Mouse (Mus musculus) left cerebral cortex, adult 6 months (tissue): Measurements from ENCODE around the gene Afm. TPM values are rescaled to one million over a fixed set of nuclear protein-coding genes. Genes with fewer than 3 reads are reported as not detected.

ENCODE experiments used
- long read RNA-seq, 2 experiments: library from polyadenylated mRNA; unstranded; transcript quantifications; one replicate each; pipeline ENCODE4 v2.0.0; 2019 to 2020
- polyA plus RNA-seq: library from polyadenylated mRNA; unstranded; fragments of <200 nt; fragmentation: Nextera tagmentation; gene quantifications from 2 replicates; pipeline ENCODE4 v1.2.3, GENCODE M21; 2021

Gene Afm
- polyA plus RNA-seq, result not detected in 2 replicates
- long read RNA-seq, experiment 1, result 0 reads
- long read RNA-seq, experiment 2, result 0 reads

DNA sequence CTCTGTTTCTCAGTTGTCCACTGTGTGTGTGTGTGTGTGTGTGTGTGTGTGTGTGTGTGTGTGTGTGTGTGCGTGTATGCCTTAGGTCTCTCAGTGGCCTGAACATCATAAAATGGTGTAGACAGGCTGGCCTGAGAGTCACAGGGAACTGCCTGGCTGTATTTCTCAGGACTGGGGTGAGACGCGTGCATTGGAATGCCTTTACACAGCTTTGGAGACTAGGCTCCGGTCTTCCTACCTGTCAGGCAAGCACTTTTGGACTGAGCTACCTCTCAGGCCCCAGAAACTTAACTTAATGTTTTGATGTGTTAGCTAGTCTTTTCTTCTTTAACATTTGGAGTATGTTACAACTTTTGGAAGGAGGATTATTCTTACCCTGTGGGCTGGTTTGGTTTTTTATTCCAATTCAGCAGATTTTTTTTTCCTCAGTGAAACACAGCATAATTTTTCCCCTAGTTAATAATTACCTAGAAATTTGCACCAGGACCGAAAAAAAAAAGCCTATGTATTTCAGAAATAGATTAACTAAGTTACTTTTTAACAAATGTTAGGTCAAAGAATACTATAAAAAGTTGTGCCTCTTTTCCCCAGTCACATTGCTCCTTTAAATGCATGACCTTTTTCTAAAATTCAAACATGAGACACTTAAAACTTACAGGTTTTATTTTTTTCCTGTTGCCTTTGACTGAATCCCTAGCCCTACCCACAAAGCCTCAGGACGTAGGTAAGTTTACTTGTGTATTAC lies at the start of gene Afm:
Afm (plus strand) TSS at position 577 of the 745 bp plus-strand sequence.

DNA sequence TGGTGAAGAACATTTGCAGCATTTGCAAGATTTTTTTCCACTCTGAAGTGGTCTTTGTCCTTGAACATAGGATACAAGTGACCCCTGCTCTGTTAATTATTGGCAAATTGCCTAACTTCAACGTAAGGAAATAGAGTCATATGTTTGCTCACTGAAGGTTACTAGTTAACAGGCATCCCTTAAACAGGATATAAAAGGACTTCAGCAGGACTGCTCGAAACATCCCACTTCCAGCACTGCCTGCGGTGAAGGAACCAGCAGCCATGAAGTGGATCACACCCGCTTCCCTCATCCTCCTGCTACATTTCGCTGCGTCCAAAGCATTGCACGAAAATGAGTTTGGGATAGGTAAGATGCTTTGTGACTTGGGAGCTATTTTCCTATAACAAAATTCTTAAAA lies 28.2 kb upstream of the Afm start, which contains the start of gene Afp:
Afp (plus strand) TSS at position 220 of the 400 bp plus-strand sequence.

GRCm38 (mm10) chr5:90560743-90561142 lies 42.0 kb downstream of the Afm start, which contains the start of gene 5830473C10Rik:
Gene 5830473C10Rik (plus strand): TSS chr5:90561107.

Other genes with a start within 250 kb of the Afm start
- 12.0 and 18.2 TPM in 2 replicates for gene Ankrd17, start 152.4 kb upstream of the Afm start, polyA plus RNA-seq
- gene Gm9958, start 151.7 kb upstream of the Afm start, polyA plus RNA-seq, result 0.56 and 0.64 TPM in 2 replicates
- gene Alb, start 58.0 kb upstream of the Afm start, polyA plus RNA-seq, result not detected in 2 replicates
- 0.21 TPM in 1 of 2 replicates, not detected in the other for gene Afp, start 28.2 kb upstream of the Afm start, polyA plus RNA-seq
- not detected in 2 replicates for gene 5830473C10Rik, start 42.2 kb downstream of the Afm start, polyA plus RNA-seq
- 0.43 and 0.61 TPM in 2 replicates for gene Rassf6, start 121.7 kb downstream of the Afm start, polyA plus RNA-seq
- 0.45 and 1.4 TPM in 2 replicates for gene Cxcl5, start 240.4 kb downstream of the Afm start, polyA plus RNA-seq
- not detected in 2 replicates for gene Ppbp, start 249.6 kb downstream of the Afm start, polyA plus RNA-seq